ENCODE assay signal across 8 mouse cellular contexts in the genomic region with DNA sequence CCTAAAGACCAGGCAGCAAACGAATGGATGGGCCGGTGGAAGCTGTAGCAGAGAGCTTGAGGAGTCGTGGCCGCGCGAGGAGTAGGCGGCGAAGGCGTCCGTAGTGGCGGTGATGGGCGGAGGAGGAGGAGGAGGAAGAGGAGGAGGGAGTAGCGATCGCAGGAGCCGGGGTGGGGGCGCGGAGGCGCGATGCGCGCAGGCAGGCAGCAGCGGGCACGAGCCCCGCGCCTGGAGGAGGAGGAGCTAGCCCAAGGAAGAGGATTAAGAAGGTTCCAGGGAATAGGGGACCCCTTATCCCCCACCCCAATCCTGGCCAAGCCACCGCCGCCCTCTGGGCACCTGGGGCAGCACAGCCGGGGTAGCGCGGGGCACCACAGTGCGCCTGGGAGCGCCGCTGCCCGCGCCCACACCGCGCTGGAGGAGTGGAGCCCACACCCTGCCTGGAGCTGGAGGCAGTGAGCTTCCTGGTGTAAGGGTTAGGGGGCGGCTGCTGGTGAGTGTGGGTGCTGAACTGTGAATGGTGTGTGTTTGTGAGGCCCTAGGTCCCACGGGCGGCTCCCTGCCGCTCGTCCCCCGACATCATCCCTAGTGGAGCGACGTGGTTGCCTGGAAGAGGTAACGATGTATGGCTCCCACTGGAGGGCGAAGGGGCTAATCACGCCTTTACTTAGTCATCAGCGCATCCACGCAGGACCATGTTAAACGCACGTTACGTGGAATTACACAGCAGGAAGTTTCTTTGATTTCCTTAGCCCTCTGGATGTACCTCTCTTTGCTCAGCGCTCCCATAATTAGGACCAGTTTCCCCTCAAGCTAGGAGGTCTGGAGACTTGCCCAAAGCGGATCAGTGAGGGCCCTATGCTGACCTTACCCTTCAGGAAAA. TPM values are rescaled to one million over a fixed set of nuclear protein-coding genes. Genes with fewer than 3 reads are reported as not detected.
DNase-seq lines count a peak whose midpoint lies in the region; ATAC-seq lines count a peak whose summit lies in the region.

A gene (minus strand): TSS at position 125 of the 883 bp plus-strand sequence.

- H3K36me3 ChIP-seq in lung, embryonic 15.5 days, result no peaks in the 10 kb centered on the region
- no peaks in the 10 kb centered on the region for H3K36me3 ChIP-seq in forebrain, embryonic 12.5 days (replicated peaks)
- no peaks in the 10 kb centered on the region for H3K36me3 ChIP-seq in kidney, embryonic 15.5 days
- no peaks in the 10 kb centered on the region for H3K36me3 ChIP-seq in limb, embryonic 13.5 days

- H3K27me3 ChIP-seq in lung, embryonic 15.5 days, result peaks cover 18% of the 10 kb centered on the region
- H3K27me3 ChIP-seq in forebrain, embryonic 12.5 days, result no peaks in the 10 kb centered on the region
- peaks cover 43% of the 10 kb centered on the region for H3K27me3 ChIP-seq in kidney, embryonic 15.5 days
- H3K27me3 ChIP-seq in limb, embryonic 13.5 days, result peaks cover 35% of the 10 kb centered on the region

- H3K4me2 ChIP-seq in lung, embryonic 15.5 days, result peak within 1 kb of the TSS; percentile 96
- H3K4me2 ChIP-seq in forebrain, embryonic 12.5 days, result peak within 1 kb of the TSS; percentile 84
- H3K4me2 ChIP-seq in kidney, embryonic 15.5 days, result peak within 1 kb of the TSS; percentile 98
- peak within 1 kb of the TSS; percentile 99 for H3K4me2 ChIP-seq in limb, embryonic 13.5 days (replicated peaks)

- no peaks in the 10 kb centered on the region for H3K9me3 ChIP-seq in lung, embryonic 15.5 days
- H3K9me3 ChIP-seq in forebrain, embryonic 12.5 days, result no peaks in the 10 kb centered on the region
- no peaks in the 10 kb centered on the region for H3K9me3 ChIP-seq in kidney, embryonic 15.5 days (replicated peaks)
- H3K9me3 ChIP-seq in limb, embryonic 13.5 days, result no peaks in the 10 kb centered on the region

- peak; percentile 83 for ATAC-seq in lung, embryonic 15.5 days (ENCODE audit: borderline replicate concordance, extremely low read depth, low FRiP score, low TSS enrichment)
- ATAC-seq in forebrain, embryonic 12.5 days (ENCODE audit: low FRiP score), result peak; percentile 90
- peak; percentile 94 for ATAC-seq in kidney, embryonic 15.5 days (replicated peaks; ENCODE audit: low FRiP score)
- ATAC-seq in limb, embryonic 13.5 days (ENCODE audit: low FRiP score, low read depth), result peak; percentile 86

- H3K27ac ChIP-seq in lung, embryonic 15.5 days, result no peak within 1 kb of the TSS
- H3K27ac ChIP-seq in brown adipose tissue, adult 24 weeks (replicated peaks; ENCODE audit: low read depth, low read length), result no peak within 1 kb of the TSS
- peak within 1 kb of the TSS; percentile 82 for H3K27ac ChIP-seq in forebrain, embryonic 12.5 days
- H3K27ac ChIP-seq in kidney, embryonic 15.5 days, result no peak within 1 kb of the TSS
- H3K27ac ChIP-seq in limb, embryonic 13.5 days, result no peak within 1 kb of the TSS

- DNase-seq in lung, postnatal 25 days (ENCODE audit: low spot score), result no peak
- DNase-seq in retina, postnatal 1 day, result peak; percentile 77
- DNase-seq in spleen, adult 12 weeks (ENCODE audit: low spot score), result no peak

- WGBS in lung, embryonic 15.5 days, result under 1% methylated on average over 51 of the region's 55 CpGs
- WGBS in forebrain, embryonic 12.5 days, result under 1% methylated on average over 51 of the region's 55 CpGs
- WGBS in kidney, embryonic 15.5 days, result under 1% methylated on average over 55 of the region's 55 CpGs
- under 1% methylated on average over 51 of the region's 55 CpGs for WGBS in limb, embryonic 13.5 days

- H3K4me3 ChIP-seq in lung, embryonic 15.5 days, result peak within 1 kb of the TSS; percentile 48
- H3K4me3 ChIP-seq in brown adipose tissue, adult 24 weeks (ENCODE audit: insufficient read depth, low read depth, low read length), result peak within 1 kb of the TSS; percentile 46
- H3K4me3 ChIP-seq in forebrain, embryonic 12.5 days (replicated peaks), result peak within 1 kb of the TSS; percentile 76
- H3K4me3 ChIP-seq in kidney, embryonic 15.5 days (replicated peaks), result peak within 1 kb of the TSS; percentile 62
- peak within 1 kb of the TSS; percentile 67 for H3K4me3 ChIP-seq in limb, embryonic 13.5 days

- H3K4me1 ChIP-seq in lung, embryonic 15.5 days, result peaks cover 7% of the 10 kb centered on the region
- H3K4me1 ChIP-seq in brown adipose tissue, adult 24 weeks (ENCODE audit: control insufficient read depth, insufficient read depth, insufficient read length, low read length), result no peaks in the 10 kb centered on the region
- H3K4me1 ChIP-seq in forebrain, embryonic 12.5 days, result peaks cover 12% of the 10 kb centered on the region
- H3K4me1 ChIP-seq in kidney, embryonic 15.5 days, result peaks cover 17% of the 10 kb centered on the region
- peaks cover 13% of the 10 kb centered on the region for H3K4me1 ChIP-seq in limb, embryonic 13.5 days

- H3K9ac ChIP-seq in lung, embryonic 15.5 days, result peak within 1 kb of the TSS; percentile 19; the same call in 1 of the 2 replicates
- peak within 1 kb of the TSS; percentile 85 for H3K9ac ChIP-seq in forebrain, embryonic 12.5 days
- H3K9ac ChIP-seq in kidney, embryonic 15.5 days, result peak within 1 kb of the TSS; percentile 41
- H3K9ac ChIP-seq in limb, embryonic 13.5 days, result peak within 1 kb of the TSS; percentile 67

RNA-seq across cellular contexts. Expression of the gene that starts here (rescaled TPM):
- 0.07 and 0.08 TPM in 2 replicates for polyA plus RNA-seq in lung, embryonic 15.5 days (2015; fragmentation: Nextera tagmentation; extraction: Ambion mirVana)
- polyA plus RNA-seq in brown adipose tissue, adult 24 weeks (2012; ENCODE audit: insufficient read depth, insufficient read length, missing spikeins), result 0.50 TPM in 1 of 2 replicates, not detected in the other
- polyA plus RNA-seq in forebrain, embryonic 12.5 days (2016; fragmentation: Nextera tagmentation; extraction: Ambion mirVana), result 14.0 and 16.8 TPM in 2 replicates
- 1.4 and 2.6 TPM in 2 replicates for polyA plus RNA-seq in kidney, embryonic 15.5 days (2015; fragmentation: Nextera tagmentation; extraction: Ambion mirVana)
- 1.3 and 1.6 TPM in 2 replicates for polyA plus RNA-seq in limb, embryonic 13.5 days (2015; fragmentation: Nextera tagmentation; extraction: Ambion mirVana)

Comparison
In these comparisons a context has a peak if more than half of its experiments do, and no peak if none do; other contexts are left out.
1. Peak in ATAC-seq, H3K4me3 ChIP-seq, H3K9ac ChIP-seq and H3K4me2 ChIP-seq in lung, embryonic 15.5 days; RNA of the gene not detected or under 1 TPM.
2. H3K9ac ChIP-seq: peak in every context shown above with its lines; median percentile 85 in forebrain, embryonic 12.5 days; 67 in limb, embryonic 13.5 days; 41 in kidney, embryonic 15.5 days; 19 in lung, embryonic 15.5 days.